ENCODE assay signal across 25 mouse cellular contexts in genomic region chr11:50198916-50199315, GRCm38 (mm10). TPM values are rescaled to one million over a fixed set of nuclear protein-coding genes. Genes with fewer than 3 reads are reported as not detected.
DNase-seq lines count a peak whose midpoint lies in the region; ATAC-seq and TF ChIP-seq lines count a peak whose summit lies in the region.
"Had no signal": no experiment of that assay in that cellular context is flagged by ENCODE, and none has a peak within 500 bp of the region (broad histone marks: within the 10 kb centered on the region; RNA-seq: fewer than 3 reads in every experiment).

No protein-coding gene starts in this region.

- no peaks in the 10 kb centered on the region; the same call in 1 of the 2 replicates for H3K36me3 ChIP-seq in heart, adult 2 months (ENCODE audit: control insufficient read depth, insufficient read depth, low read length)
- peaks cover 77% of the 10 kb centered on the region for H3K36me3 ChIP-seq in heart, embryonic 10.5 days
- peaks cover 65% of the 10 kb centered on the region for H3K36me3 ChIP-seq in liver, embryonic 13.5 days
- H3K36me3 ChIP-seq in stomach, postnatal 0 days (ENCODE audit: control insufficient read depth, insufficient read depth, low read length), result peaks cover 33% of the 10 kb centered on the region

- DNase-seq in heart, adult 2 months, result no peak
- DNase-seq in heart, embryonic 10.5 days (ENCODE audit: low spot score), result no peak
- DNase-seq in liver, embryonic 13.5 days, result no peak
- no peak for DNase-seq in liver
- no peak for DNase-seq in stomach, postnatal 0 days (ENCODE audit: low spot score)
- no peak for DNase-seq in layer of hippocampus, postnatal 25 days (ENCODE audit: extremely low spot score in 1 of 2, low spot score in 1 of 2)
- DNase-seq: adrenal gland, adult 2 months; adrenal gland, postnatal 25 days; cerebellum, adult 8-10 months; cerebellum, postnatal 10 days; cerebellum, postnatal 36 days; gastrocnemius, postnatal 10 days; gastrocnemius, postnatal 36 days; heart, postnatal 10 days; heart, postnatal 36 days had no signal

- no peak for ATAC-seq in liver, embryonic 13.5 days (ENCODE audit: low read depth)
- ATAC-seq in stomach, postnatal 0 days (ENCODE audit: low FRiP score, low TSS enrichment), result peak; percentile 39; the same call in 1 of the 2 replicates
- ATAC-seq: forebrain, embryonic 13.5 days; forebrain, embryonic 16.5 days; hindbrain, embryonic 16.5 days; intestine, embryonic 15.5 days had no signal

- WGBS in heart, adult 2 months, result 85% methylated on average over 2 of the region's 2 CpGs
- WGBS in heart, embryonic 10.5 days, result 87% methylated on average over 2 of the region's 2 CpGs
- WGBS in liver, embryonic 13.5 days (ENCODE audit: insufficient replicate concordance), result 85% methylated on average over 2 of the region's 2 CpGs
- 81% methylated on average over 2 of the region's 2 CpGs for WGBS in stomach, postnatal 0 days

- no peaks in the 10 kb centered on the region for H3K27me3 ChIP-seq in heart, adult 2 months (ENCODE audit: control insufficient read depth, insufficient read depth, low read length)
- no peaks in the 10 kb centered on the region for H3K27me3 ChIP-seq in heart, embryonic 10.5 days (ENCODE audit: insufficient read depth, poor library complexity, severe bottlenecking)
- no peaks in the 10 kb centered on the region for H3K27me3 ChIP-seq in liver, embryonic 13.5 days
- H3K27me3 ChIP-seq in stomach, postnatal 0 days (ENCODE audit: control insufficient read depth, insufficient read depth, low read length), result no peaks in the 10 kb centered on the region
- H3K27me3 ChIP-seq: forebrain, embryonic 13.5 days; heart, embryonic 12.5 days; heart, embryonic 15.5 days; hindbrain, embryonic 13.5 days; intestine, embryonic 15.5 days had no signal

- no peaks in the 10 kb centered on the region for H3K4me1 ChIP-seq in heart, adult 2 months (ENCODE audit: control insufficient read depth, insufficient read depth, low read length)
- H3K4me1 ChIP-seq in heart, embryonic 10.5 days, result peaks cover 5% of the 10 kb centered on the region; the same call in 1 of the 2 replicates
- H3K4me1 ChIP-seq in liver, embryonic 13.5 days (replicated peaks), result peaks cover 33% of the 10 kb centered on the region
- H3K4me1 ChIP-seq in stomach, postnatal 0 days (replicated peaks; ENCODE audit: control insufficient read depth, insufficient read depth), result no peaks in the 10 kb centered on the region
- H3K4me1 ChIP-seq: forebrain, embryonic 10.5 days; forebrain, embryonic 13.5 days; heart, embryonic 12.5 days; hindbrain, embryonic 10.5 days; hindbrain, embryonic 13.5 days; intestine, embryonic 15.5 days had no signal

- H3K4me2 ChIP-seq in liver, embryonic 13.5 days, result no peak overlapping the region
- H3K4me2 ChIP-seq in stomach, postnatal 0 days (replicated peaks; ENCODE audit: low read depth), result no peak overlapping the region
- H3K4me2 ChIP-seq: forebrain, embryonic 13.5 days; heart, embryonic 12.5 days; heart, embryonic 15.5 days; hindbrain, embryonic 13.5 days; intestine, embryonic 15.5 days had no signal

- no peaks in the 10 kb centered on the region for H3K79me2 ChIP-seq in heart, adult 2 months (replicated peaks; ENCODE audit: control insufficient read depth, insufficient read depth, low read length)

- no peaks in the 10 kb centered on the region for H3K9me3 ChIP-seq in heart, embryonic 10.5 days
- H3K9me3 ChIP-seq in liver, embryonic 13.5 days (replicated peaks), result no peaks in the 10 kb centered on the region
- no peaks in the 10 kb centered on the region for H3K9me3 ChIP-seq in stomach, postnatal 0 days (ENCODE audit: control insufficient read depth, low read length)
- H3K9me3 ChIP-seq: forebrain, embryonic 10.5 days; forebrain, embryonic 13.5 days; heart, embryonic 12.5 days; heart, embryonic 15.5 days; hindbrain, embryonic 10.5 days; hindbrain, embryonic 13.5 days; intestine, embryonic 15.5 days had no signal

- intact Hi-C loops in heart, adult 2 months (cut with DNase I), result no loop called here

- no peak overlapping the region for H3K27ac ChIP-seq in heart, adult 2 months
- no peak overlapping the region for H3K27ac ChIP-seq in heart, embryonic 10.5 days
- peak overlapping the region; percentile 43; the same call in 1 of the 2 replicates for H3K27ac ChIP-seq in liver, embryonic 13.5 days
- no peak overlapping the region for H3K27ac ChIP-seq in stomach, postnatal 0 days (replicated peaks)
- H3K27ac ChIP-seq: forebrain, embryonic 10.5 days; forebrain, embryonic 13.5 days; heart, embryonic 15.5 days; hindbrain, embryonic 10.5 days; hindbrain, embryonic 13.5 days; intestine, embryonic 15.5 days had no signal

- no peak for TF ChIP-seq EP300 in heart, adult 2 months (IDR thresholded peaks at IDR 0.05; ENCODE audit: insufficient read depth, low read depth, low read length)
- no peak for TF ChIP-seq EP300 in stomach, postnatal 0 days (optimal IDR thresholded peaks at IDR 0.05)

- H3K4me3 ChIP-seq in heart, adult 2 months, result no peak overlapping the region
- no peak overlapping the region for H3K4me3 ChIP-seq in heart, embryonic 10.5 days
- H3K4me3 ChIP-seq in liver, embryonic 13.5 days (replicated peaks), result no peak overlapping the region
- no peak overlapping the region for H3K4me3 ChIP-seq in stomach, postnatal 0 days (ENCODE audit: low read depth, low read length)
- H3K4me3 ChIP-seq: forebrain, embryonic 10.5 days; forebrain, embryonic 13.5 days; heart, embryonic 12.5 days; heart, embryonic 15.5 days; hindbrain, embryonic 10.5 days; hindbrain, embryonic 13.5 days; intestine, embryonic 15.5 days had no signal

- 0 out of 2 replicates have a peak, but pooled peaks have one; percentile 31 for TF ChIP-seq POLR2A in heart, adult 2 months (IDR thresholded peaks at IDR 0.05; ENCODE audit: insufficient read depth, low read depth, low read length)

- H3K9ac ChIP-seq in heart, adult 2 months (ENCODE audit: low read depth, low read length), result no peak overlapping the region
- H3K9ac ChIP-seq in liver, embryonic 13.5 days, result no peak overlapping the region
- no peak overlapping the region for H3K9ac ChIP-seq in stomach, postnatal 0 days (ENCODE audit: low read length)
- H3K9ac ChIP-seq: forebrain, embryonic 13.5 days; heart, embryonic 12.5 days; heart, embryonic 15.5 days; hindbrain, embryonic 13.5 days; intestine, embryonic 15.5 days had no signal

- no peak for TF ChIP-seq CTCF in heart, adult 2 months (IDR thresholded peaks at IDR 0.05)
- no peak for TF ChIP-seq CTCF in stomach, postnatal 0 days (IDR thresholded peaks at IDR 0.05; ENCODE audit: low read depth)

RNA-seq across cellular contexts. Expression of gene Sqstm1, which starts 11.7 kb away (rescaled TPM):
- 100 to 1,000 TPM; 298 to 421 TPM for total RNA-seq in heart, adult 2 months (2021)
- 200 and 225 TPM in 2 replicates for polyA plus RNA-seq in heart, adult 2 months (2012; rRNA removed)
- polyA plus RNA-seq in heart, embryonic 10.5 days (2016; fragmentation: Nextera tagmentation; extraction: Ambion mirVana), result 193 TPM in 2 replicates
- 132 and 133 TPM in 2 replicates for polyA plus RNA-seq in liver, embryonic 13.5 days (2015; fragmentation: Nextera tagmentation; extraction: Ambion mirVana)
- polyA plus RNA-seq in stomach, postnatal 0 days (2015; fragmentation: Nextera tagmentation; extraction: Ambion mirVana), result 211 and 220 TPM in 2 replicates
- total RNA-seq in layer of hippocampus, postnatal 25 days (2021), result 100 to 1,000 TPM; 421 to 453 TPM

RNA-seq across cellular contexts. Expression of gene Mgat4b, which starts 11.8 kb away (rescaled TPM):
- total RNA-seq in heart, adult 2 months (2021), result 10 to 100 TPM; 78.6 to 82.0 TPM
- 53.8 and 56.7 TPM in 2 replicates for polyA plus RNA-seq in heart, adult 2 months (2012; rRNA removed)
- 17.3 and 20.1 TPM in 2 replicates for polyA plus RNA-seq in heart, embryonic 10.5 days (2016; fragmentation: Nextera tagmentation; extraction: Ambion mirVana)
- 11.4 and 12.1 TPM in 2 replicates for polyA plus RNA-seq in liver, embryonic 13.5 days (2015; fragmentation: Nextera tagmentation; extraction: Ambion mirVana)
- polyA plus RNA-seq in stomach, postnatal 0 days (2015; fragmentation: Nextera tagmentation; extraction: Ambion mirVana), result 30.8 and 32.6 TPM in 2 replicates
- 100 to 1,000 TPM; 108 to 113 TPM for total RNA-seq in layer of hippocampus, postnatal 25 days (2021)

RNA-seq across cellular contexts. Expression of gene Mrnip, which starts 24.7 kb away (rescaled TPM):
- total RNA-seq in heart, adult 2 months (2021), result 1 to 10 TPM; 1.6 to 1.8 TPM
- polyA plus RNA-seq in heart, adult 2 months (2012; rRNA removed), result 3.0 and 3.5 TPM in 2 replicates
- 15.6 and 21.7 TPM in 2 replicates for polyA plus RNA-seq in heart, embryonic 10.5 days (2016; fragmentation: Nextera tagmentation; extraction: Ambion mirVana)
- 8.1 and 8.5 TPM in 2 replicates for polyA plus RNA-seq in liver, embryonic 13.5 days (2015; fragmentation: Nextera tagmentation; extraction: Ambion mirVana)
- 6.1 and 6.2 TPM in 2 replicates for polyA plus RNA-seq in stomach, postnatal 0 days (2015; fragmentation: Nextera tagmentation; extraction: Ambion mirVana)
- 10 to 100 TPM; 15.1 to 16.2 TPM for total RNA-seq in layer of hippocampus, postnatal 25 days (2021)

RNA-seq across cellular contexts. Expression of gene Ltc4s, which starts 39.5 kb away (rescaled TPM):
- total RNA-seq in heart, adult 2 months (2021), result 1 to 10 TPM; 8.8 to 10.0 TPM
- 16.2 and 18.1 TPM in 2 replicates for polyA plus RNA-seq in heart, adult 2 months (2012; rRNA removed)
- 0.42 and 0.60 TPM in 2 replicates for polyA plus RNA-seq in heart, embryonic 10.5 days (2016; fragmentation: Nextera tagmentation; extraction: Ambion mirVana)
- 0.49 and 0.99 TPM in 2 replicates for polyA plus RNA-seq in liver, embryonic 13.5 days (2015; fragmentation: Nextera tagmentation; extraction: Ambion mirVana)
- 13.2 and 13.8 TPM in 2 replicates for polyA plus RNA-seq in stomach, postnatal 0 days (2015; fragmentation: Nextera tagmentation; extraction: Ambion mirVana)
- 10 to 100 TPM in 1 of 2 experiments, 1 to 10 TPM in 1; 8.8 to 11.2 TPM for total RNA-seq in layer of hippocampus, postnatal 25 days (2021)
- total RNA-seq: granulocyte monocyte progenitor cell, adult 5-6 weeks had no signal
